Mouse (Mus musculus): ENCODE results near the gene Dzip1. TPM values are rescaled to one million over a fixed set of nuclear protein-coding genes. Genes with fewer than 3 reads are reported as not detected.
A peak's percentile ranks its signal among the peaks of the same experiment; 100 is the strongest.

Gene Dzip1
- total RNA-seq (2014; fragmentation: Nextera tagmentation), result 3.8 and 5.6 TPM in 2 replicates
- 0.76 and 2.8 TPM in 2 replicates for total RNA-seq (2017)

DNA sequence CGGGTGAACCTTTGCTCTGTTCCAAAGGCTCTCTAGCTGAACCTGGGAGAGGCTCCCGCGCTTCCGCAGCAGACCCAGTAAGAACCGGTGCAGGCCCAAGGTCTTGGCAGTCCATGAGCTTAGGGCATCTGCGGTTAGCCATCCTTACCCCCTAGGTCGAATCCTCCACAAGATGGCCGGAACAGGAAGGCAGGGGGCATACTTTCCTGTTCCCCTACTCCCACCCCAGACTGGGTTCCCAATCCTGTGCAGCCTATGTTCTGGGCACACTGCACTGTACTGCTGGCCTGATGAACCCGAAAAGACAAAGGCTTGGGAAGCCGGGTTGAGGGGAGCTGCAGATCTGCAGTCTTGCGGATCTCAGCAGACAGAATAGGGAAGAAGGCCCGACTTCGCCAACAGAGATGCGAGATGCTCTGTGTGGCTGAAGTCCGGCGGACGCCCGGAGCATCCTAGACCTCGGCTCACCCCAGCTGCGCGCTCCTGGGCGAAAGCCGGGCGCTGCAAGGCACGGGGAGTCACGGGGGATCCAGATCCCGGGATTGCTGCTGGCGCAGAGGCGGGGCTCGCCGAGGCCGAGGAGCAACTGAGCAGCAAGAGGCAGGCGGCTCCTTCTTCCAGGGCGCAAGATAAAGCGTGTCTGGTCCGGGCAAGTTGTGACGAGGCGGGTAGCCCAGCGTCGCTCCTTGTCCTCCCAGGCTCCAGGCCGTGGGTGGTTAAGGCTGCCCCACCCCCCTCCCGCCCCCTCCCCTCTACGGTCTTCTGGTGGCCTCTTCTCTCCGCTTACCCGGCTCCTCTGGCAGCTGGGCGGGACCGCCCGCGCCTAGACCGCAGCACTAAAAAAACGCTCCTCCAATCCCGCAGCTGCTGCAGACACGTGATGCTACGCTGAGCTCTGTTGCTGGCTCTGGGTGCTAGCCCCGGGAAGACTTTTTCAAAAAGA, at the start of gene Dzip1:
Dzip1 (minus strand) TSS at position 788 of the 943 bp plus-strand sequence.
- ATAC-seq (replicated peaks; ENCODE audit: low FRiP score, low TSS enrichment, poor library complexity, severe bottlenecking), result peak; percentile 48

DNA sequence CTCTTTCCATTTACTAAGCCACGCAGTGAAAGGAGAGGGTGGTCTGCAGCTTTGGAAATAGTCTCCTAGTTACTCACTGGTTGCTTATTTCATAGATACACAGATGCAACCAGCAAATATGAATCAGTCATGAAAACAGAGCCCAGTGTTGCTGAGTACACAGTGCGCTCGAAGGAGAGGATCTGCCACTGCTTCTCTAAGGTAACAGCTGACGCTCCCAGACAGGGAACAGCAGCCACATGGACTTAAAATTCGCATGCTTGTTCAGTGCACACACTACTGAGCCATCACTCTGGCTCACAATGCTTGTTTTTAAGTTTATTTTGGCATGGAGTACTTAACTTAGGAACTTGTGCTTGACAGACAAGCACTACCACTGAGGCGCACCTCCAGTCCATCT, 47.0 kb upstream of the Dzip1 start:
- no peak for ATAC-seq (replicated peaks; ENCODE audit: low FRiP score, low TSS enrichment, poor library complexity, severe bottlenecking)

DNA sequence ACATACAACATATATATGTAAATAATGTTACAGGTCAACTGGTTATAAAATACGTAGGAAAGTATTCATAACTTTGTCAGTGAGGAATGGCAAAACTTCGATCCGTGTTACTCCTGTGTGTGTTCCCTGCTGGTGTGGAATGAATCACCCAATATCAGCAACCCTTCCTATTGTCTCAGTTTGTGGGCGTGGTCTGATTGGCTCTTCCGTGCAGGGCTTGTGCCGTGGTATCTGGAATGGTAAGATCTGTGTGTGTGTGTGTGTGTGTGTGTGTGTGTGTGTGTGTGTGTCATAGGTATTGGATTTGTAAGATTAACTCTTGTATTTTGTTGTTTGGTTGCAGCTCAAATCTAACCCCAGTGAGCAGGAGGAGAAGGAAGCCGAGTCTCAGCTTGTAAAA, 42.4 kb upstream of the Dzip1 start:
- no peak for ATAC-seq (replicated peaks; ENCODE audit: low FRiP score, low TSS enrichment, poor library complexity, severe bottlenecking)

DNA sequence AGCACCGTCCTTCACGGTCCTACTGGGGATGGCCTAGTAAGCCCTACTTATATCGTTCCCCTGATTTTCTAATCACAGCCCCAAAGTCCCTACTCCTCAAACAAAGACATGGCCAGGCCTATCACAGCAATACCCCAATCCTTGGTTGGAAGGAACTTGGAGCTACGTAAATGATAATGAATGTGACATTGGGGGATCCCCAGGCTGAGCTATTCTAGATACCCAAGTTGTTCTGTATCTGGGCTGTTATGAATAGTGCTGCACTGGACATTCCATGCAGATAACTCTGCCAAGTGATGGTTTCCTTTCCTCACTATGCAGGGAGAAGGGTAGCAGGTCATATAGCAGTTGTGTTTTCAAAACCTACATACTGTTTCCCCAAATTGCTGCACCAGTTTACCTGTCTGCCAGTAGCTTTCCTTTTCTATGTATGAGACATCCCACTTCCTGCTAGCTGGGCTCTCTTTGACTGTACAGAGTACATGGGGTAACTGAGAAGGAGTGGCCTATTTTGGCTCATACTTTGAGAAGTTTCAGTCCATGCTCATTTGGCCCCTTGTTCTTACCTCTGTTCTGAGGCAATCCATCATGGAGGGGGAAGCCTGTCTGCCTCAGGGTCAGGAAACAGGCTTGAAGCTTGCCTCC, 40.2 kb upstream of the Dzip1 start:
- ATAC-seq (replicated peaks; ENCODE audit: low FRiP score, low TSS enrichment, poor library complexity, severe bottlenecking), result no peak

DNA sequence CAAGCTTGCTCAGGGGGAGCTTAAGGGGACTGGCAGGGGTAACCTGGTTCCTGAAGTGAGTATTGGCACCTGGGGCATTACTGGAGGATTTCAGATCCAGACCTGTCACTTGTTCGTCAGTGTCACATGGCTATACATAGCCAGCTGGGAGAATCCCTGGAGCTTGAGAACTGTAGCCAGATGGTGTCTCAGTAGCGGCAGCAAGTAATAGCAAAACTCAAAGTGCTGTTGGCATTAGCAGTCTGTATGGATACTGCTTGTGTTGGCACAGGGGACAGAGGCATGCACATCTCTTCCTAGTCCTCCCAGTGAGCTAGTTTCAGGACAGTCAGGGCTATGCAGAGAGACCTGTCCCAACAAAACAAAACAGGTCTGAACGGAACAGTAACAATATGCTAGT, 32.8 kb upstream of the Dzip1 start:
- no peak for ATAC-seq (replicated peaks; ENCODE audit: low FRiP score, low TSS enrichment, poor library complexity, severe bottlenecking)

DNA sequence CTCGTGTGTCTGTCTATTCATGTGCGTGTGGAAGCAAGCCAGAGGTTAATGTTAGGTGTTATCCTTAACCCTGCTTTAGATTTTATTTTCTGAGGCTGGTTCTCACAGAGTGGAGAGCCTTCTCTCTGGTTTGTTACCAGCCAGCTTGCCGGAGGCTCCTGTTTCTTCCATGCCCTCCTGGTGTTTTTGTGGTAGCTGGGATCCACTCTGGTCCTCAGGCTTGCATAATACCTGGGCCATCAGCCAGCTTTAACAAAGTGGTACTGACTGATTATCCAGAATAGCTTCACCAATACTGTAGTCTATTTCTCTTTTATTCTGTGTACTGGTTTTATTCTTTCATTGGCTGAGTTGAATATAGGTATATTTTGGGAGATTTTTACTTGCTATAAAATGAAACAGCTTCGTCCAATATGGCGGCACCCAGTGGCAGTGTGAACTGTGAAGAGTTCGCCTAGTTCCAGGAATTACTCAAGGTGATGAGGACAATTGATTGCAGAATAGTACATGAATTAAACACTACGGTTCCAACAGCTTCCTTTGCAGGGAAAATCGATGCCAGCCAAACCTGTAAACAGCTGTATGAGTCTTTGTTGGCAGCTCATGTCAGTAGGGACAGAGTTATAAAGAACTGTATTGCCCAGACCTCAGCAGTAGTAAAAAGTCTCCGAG, 26.8 kb upstream of the Dzip1 start:
- no peak for ATAC-seq (replicated peaks; ENCODE audit: low FRiP score, low TSS enrichment, poor library complexity, severe bottlenecking)

DNA sequence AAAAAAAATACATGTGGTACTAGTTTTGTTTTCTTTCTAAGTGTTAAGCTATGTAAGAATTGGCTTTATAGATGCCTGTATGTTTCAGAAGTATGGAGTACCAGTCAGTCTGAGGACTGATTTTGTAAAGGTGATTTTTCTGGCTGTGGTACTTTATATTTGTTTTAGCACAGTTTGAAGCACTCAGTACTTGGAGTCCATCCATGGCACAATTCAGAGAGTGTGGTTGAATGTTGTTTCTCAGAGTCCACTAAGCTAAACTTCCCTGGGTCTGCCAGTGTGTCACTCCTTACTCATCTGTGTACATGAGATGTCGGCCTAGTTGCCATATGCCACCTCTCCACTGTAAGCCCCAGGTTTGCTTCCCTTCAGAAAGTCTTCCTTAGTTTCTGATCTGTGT, 23.6 kb upstream of the Dzip1 start:
- ATAC-seq (replicated peaks; ENCODE audit: low FRiP score, low TSS enrichment, poor library complexity, severe bottlenecking), result no peak

DNA sequence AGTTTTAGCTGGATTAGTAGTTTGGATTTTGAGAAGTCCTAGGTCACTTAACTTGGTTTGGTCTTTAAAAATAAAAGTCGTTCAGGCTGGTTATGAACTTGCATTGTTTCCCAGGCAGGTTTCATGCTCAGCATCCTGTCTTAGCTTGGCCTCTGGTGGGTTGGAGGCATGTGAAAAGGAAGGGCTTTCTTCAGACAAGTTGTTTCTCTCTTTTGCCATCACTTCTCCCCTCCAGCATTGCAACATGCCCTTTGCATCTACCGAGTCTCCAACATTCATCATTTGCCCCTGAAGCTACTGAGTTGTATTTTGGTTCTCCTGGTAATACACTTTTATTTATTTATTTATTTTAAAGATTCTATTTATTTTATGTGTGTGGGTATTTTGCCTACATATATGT, 19.4 kb upstream of the Dzip1 start:
- ATAC-seq (replicated peaks; ENCODE audit: low FRiP score, low TSS enrichment, poor library complexity, severe bottlenecking), result no peak

DNA sequence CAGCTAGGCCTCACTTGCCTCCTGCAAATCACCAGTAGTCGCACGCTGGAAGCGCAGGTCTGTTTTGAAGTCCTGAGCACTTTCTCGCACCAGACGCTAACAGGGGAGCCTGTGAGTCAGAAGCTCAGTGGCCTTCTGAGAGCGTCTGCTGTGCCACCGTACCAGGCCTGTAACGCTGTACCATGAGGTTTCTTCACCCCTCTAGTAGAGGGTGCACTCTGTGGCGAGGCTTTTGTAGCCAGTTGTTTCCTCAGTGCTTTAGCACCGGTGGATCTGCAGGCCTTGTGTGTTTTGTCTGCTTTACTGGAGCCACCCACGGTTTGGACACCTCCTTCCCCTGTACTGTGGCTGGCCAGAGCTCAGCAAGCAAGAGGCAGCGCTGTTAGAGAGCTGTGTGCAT, 16.8 kb upstream of the Dzip1 start:
- ATAC-seq (replicated peaks; ENCODE audit: low FRiP score, low TSS enrichment, poor library complexity, severe bottlenecking), result no peak

DNA sequence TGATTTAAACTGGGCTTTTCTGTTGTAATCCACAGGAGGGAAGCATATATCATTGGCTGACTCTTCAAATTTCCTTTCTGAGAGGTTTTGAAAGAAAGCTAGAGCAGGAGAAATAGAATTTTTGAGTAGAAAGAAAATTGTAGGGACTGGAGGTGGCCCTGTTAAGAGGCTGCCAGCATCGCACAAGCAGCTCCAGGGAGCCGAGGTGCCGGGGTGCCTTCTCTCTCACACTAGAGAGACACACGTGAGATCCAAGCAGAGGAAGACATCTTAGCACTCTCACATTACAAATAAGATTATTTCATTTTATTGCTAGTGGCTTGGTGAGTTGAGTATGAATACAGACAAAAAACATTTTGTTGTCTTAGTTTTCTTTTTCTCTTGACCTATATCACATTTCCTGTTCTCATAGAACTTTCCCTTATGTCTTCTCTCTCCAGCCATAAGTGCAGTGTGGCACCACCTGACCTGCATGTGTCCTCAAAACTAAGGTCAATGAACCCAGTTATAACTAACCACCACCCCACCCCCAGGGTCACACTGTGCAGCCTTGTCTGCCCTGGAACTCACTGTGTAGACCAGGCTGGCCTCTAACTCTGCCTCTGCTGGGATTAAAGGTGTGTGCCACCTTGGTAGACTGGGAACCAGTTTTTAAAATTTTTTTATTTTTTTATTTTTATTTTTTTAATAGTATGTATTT, 15.7 kb upstream of the Dzip1 start:
- ATAC-seq (replicated peaks; ENCODE audit: low FRiP score, low TSS enrichment, poor library complexity, severe bottlenecking), result no peak

DNA sequence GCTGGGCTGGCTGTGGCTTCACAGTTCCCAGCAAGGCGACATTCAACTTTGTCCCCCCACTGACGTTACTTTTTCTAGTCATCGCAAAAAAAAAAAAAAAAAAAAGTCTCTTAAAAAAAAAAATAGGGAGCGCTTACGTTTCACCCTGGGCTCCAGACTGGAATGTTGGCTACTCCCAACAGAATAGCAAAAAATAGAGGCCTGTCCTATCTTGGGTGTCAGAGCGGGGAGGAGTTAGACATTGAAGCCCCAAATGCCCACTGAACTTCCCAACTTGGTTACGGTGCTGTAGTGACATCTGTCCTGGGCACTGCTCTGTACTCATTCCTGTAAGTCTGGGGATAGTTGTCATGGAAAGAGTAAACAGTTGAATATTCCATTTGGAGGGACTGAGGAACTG, 13.3 kb upstream of the Dzip1 start:
- no peak for ATAC-seq (replicated peaks; ENCODE audit: low FRiP score, low TSS enrichment, poor library complexity, severe bottlenecking)

DNA sequence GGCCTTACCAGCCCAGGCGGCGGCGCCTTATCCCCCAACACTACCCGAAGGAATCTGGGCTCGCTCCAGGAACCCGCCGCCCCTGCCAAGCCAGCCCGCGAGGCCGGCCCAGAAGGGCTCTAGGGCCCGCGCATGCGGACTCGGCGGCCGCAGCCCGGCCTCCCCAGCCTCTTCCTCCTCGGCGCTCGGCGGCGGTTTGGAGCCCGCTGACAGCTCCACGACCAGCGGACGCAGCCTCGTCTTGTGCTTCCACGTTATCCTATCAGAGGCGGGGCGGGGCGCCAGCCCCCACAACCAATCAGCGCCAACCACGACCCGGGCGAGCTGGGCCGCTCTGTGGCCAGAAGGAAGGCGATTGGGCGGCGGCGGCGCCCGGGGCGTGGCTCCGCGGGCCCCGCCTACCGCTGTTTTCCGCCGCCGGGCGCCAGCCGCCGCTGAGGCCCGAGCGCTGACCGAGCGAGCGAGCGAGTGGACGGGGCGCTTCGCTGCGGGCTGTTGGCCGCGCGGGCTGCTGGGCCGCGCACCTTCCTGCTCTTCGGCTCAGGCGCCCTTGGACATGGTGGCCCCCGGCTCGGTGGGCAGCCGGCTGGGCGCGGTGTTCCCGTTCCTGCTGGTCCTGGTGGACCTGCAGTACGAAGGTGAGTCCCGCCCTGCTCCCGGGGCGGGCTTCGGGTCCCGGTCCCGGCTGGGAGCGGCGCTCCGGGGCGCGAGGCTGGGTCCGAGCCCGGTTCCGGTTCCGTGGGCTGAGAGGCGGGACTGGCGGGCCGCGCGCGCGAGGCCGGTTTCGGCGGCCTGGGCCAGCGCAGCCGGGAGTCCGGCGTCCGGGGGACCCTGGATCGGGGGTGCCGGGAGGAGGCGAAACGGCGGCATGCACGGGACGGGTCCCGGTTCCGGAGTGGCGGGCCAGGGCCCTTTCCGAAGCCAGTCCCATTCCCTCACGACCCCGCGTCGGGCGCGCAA, 12.6 kb upstream of the Dzip1 start, which contains the start of gene Dnajc3:
Dnajc3 (plus strand) TSS at position 444 of the 960 bp plus-strand sequence.
- ATAC-seq (replicated peaks; ENCODE audit: low FRiP score, low TSS enrichment, poor library complexity, severe bottlenecking), result peak; percentile 98

DNA sequence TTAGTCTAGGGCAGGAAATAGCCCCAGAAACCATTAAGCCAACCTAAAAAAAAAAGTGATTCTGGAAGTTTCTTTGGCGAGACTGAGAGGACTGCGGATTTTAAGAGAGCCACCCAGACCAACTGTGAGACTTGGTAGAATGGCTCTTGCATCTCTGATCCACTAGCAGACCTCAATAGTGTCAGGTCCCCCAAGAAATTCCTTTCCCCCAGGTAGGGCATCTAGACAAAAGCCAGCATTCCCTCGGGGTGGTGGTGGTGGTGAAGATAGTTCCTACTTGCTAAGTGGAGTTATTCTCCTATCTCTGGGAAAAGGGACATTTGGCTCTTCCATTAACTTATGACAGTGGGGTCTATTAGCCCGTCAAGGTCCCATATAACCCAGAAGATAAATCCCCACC, 11.7 kb upstream of the Dzip1 start:
- no peak for ATAC-seq (replicated peaks; ENCODE audit: low FRiP score, low TSS enrichment, poor library complexity, severe bottlenecking)

DNA sequence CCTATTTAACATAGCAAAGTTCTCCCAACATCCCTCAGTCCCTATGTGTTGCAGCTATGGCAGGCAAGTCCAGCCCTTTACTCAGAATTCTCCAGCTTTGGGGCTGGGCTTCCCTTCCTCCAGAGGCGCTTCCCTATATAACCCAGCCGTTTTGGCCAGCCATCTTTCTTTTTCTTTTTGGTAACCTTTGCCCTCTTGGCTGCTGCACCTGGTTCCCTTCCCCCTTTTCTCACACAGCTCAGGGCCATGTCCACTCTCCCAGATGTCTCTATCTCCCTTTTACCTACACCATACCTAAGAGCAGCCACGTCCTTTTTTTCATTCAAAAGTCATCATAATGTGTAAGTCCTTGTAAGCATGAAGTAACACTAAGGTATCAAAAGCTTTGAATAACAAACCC, 11.0 kb upstream of the Dzip1 start:
- no peak for ATAC-seq (replicated peaks; ENCODE audit: low FRiP score, low TSS enrichment, poor library complexity, severe bottlenecking)

DNA sequence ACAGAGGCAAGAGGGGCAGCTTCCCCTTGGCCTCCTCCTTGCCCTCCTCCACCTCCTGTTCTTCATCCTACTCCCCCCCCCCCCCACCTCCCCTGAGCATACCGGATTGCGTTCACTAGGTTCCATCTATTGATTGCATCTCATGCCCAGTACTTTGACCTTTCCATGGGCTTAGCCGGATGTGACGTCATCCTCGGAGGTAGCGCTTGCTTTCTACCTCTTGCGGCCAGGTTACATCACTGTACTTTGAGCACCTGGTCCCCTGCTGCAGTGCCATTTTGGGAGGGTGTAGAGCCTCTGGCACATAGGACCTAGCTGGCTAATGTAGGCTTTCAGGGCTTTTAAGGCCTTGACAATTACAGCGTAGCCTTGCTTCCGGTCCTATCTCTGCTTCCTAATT, 9.4 kb upstream of the Dzip1 start:
- ATAC-seq (replicated peaks; ENCODE audit: low FRiP score, low TSS enrichment, poor library complexity, severe bottlenecking), result no peak

DNA sequence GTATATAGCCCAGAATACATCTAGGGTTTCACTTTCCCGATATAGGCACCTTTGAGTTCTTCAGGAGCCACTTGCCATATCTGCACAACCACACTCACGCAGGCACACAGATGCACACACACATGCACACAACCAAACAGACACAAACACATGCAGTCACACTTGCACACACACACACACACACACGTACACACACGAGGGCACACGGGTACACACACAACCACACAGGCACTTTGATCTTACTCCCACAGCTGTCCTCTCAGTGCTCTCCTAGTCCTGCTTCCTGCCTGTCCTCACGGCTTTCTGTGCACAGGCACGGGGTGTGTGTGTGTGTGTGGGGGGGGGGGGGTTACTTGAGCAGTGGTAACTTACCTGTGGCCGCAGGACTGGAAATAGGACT, 7.7 kb upstream of the Dzip1 start:
- ATAC-seq (replicated peaks; ENCODE audit: low FRiP score, low TSS enrichment, poor library complexity, severe bottlenecking), result no peak

DNA sequence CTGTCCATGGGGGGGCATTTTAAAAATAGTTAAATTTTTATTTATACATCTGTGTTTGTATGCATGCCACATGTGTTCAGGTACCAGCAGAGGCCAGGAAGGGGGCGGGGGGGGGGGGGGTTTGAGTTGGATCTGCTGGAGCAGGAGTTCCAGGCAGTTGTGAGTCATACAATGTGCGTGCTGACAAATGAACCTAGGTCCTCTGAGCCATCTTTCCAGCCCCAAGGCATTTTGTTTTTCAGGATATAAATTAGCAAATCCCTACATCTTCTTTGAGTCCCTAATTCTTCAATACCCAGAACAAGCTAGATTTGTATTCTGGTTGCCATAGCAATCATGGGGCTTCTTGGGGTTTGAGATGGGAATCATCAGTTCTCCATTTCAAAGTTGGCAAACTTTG, 5.9 kb upstream of the Dzip1 start:
- no peak for ATAC-seq (replicated peaks; ENCODE audit: low FRiP score, low TSS enrichment, poor library complexity, severe bottlenecking)

DNA sequence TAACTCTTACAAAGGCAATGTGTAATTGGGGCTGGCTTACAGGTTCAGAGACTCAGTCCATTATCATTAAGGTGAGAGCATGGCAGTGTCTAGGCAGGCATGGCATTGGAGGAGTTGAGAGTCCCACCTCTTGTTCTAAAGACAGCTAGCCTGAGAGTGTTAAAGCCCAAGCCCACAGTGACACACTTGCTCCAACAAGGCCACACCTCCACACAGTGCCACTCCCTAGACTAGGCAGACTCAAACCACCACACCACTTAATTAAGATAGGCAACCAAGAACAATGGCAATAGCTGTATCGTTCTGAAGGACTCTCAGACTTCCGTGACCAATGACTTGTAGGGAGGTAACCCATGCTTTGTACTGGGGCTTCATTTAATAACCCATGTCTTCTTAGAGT, 5.5 kb upstream of the Dzip1 start:
- ATAC-seq (replicated peaks; ENCODE audit: low FRiP score, low TSS enrichment, poor library complexity, severe bottlenecking), result peak; percentile 73

DNA sequence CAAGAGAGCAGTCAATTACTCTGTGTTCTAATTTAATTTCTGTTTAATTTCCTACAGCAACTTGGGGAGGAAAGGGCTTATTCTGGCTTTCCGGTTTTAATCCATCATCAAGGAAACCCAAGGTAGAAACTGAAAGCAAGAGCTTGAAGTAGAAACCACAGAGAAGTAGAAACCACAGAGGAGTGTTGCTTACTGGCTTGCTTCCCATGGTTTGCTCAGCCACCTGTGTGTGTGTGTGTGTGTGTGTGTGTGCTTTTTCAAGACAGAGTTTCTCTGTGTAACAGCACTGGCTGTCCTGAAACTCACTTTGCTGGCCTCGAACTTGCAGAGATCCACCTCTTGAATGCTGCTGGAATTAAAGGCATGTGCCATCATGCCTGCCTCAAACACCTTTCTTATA, 4.5 kb upstream of the Dzip1 start:
- ATAC-seq (replicated peaks; ENCODE audit: low FRiP score, low TSS enrichment, poor library complexity, severe bottlenecking), result no peak
